Mouse (Mus musculus) heart, embryonic 14.5 days (tissue): ENCODE data around the gene Rims1. TPM values are rescaled to one million over a fixed set of nuclear protein-coding genes. Genes with fewer than 3 reads are reported as not detected.

Experiments
- ATAC-seq: fragments of 200-750 bp; cut with Nextera tagmentation; 2 replicates; pipeline ENCODE4 v1.8.0; 2017; ENCODE audit warnings: low read depth, moderate TSS enrichment; ENCODE audit not compliant: insufficient number of reproducible peaks, insufficient read depth, low FRiP score
- H3K27ac ChIP-seq, 2 experiments: fragments of 200-500 bp in 1 of 2; fragments of 300-500 bp in 1 of 2; sonication (generic) in 1 of 2; replicated peaks in 1 of 2; 2 replicates each; pipeline ENCODE4 v1.5.1; 2012 to 2014; ENCODE audit warnings: low read depth in 2 of 2, low read length in 2 of 2, control low read depth in 1 of 2, mild to moderate bottlenecking in 1 of 2, mixed read lengths in 1 of 2; ENCODE audit not compliant: control insufficient read depth in 1 of 2, insufficient read depth in 1 of 2
- H3K27me3 ChIP-seq: fragments of 300-500 bp; sonication (generic); 2 replicates; pipeline ENCODE4 v1.6.1; 2014; ENCODE audit warnings: mild to moderate bottlenecking, low read length, control low read depth; ENCODE audit not compliant: control insufficient read depth, insufficient read depth
- H3K36me3 ChIP-seq: fragments of 300-500 bp; sonication (generic); 2 replicates; pipeline ENCODE4 v1.6.1; 2014; ENCODE audit warnings: mild to moderate bottlenecking, control low read depth, low read length, mixed read lengths; ENCODE audit not compliant: control insufficient read depth, insufficient read depth
- H3K4me1 ChIP-seq, 2 experiments: fragments of 200-500 bp in 1 of 2; fragments of 300-500 bp in 1 of 2; sonication (generic) in 1 of 2; 2 replicates each; pipeline ENCODE4 v1.6.1; 2012 to 2014; ENCODE audit warnings: low read length in 2 of 2, control low read depth in 1 of 2, mixed read lengths in 1 of 2; ENCODE audit not compliant: control insufficient read depth in 2 of 2, insufficient read depth in 2 of 2
- H3K4me2 ChIP-seq: fragments of 300-500 bp; sonication (generic); 2 replicates; pipeline ENCODE4 v1.6.1; 2014; ENCODE audit warnings: mild to moderate bottlenecking, low read length
- H3K4me3 ChIP-seq, 2 experiments: fragments of 200-500 bp in 1 of 2; fragments of 300-500 bp in 1 of 2; sonication (generic) in 1 of 2; 2 replicates each; pipeline ENCODE4 v1.5.1; 2012 to 2014; ENCODE audit warnings: low read length in 2 of 2, mild to moderate bottlenecking in 2 of 2, control low read depth in 1 of 2, low read depth in 1 of 2, moderate library complexity in 1 of 2; ENCODE audit not compliant: control insufficient read depth in 1 of 2, insufficient read depth in 1 of 2
- H3K9ac ChIP-seq: fragments of 300-500 bp; sonication (generic); 2 replicates; pipeline ENCODE4 v1.6.1; 2014; ENCODE audit warnings: mild to moderate bottlenecking, low read length
- H3K9me3 ChIP-seq: fragments of 300-500 bp; sonication (generic); 2 replicates; pipeline ENCODE4 v1.6.1; 2016; ENCODE audit warnings: low read length, control low read depth; ENCODE audit not compliant: control insufficient read depth
- WGBS: fragments of 180-500 bp; shearing (Covaris S2); extraction: QIAGEN DNeasy Blood & Tissue Kit; methylation state at CpG from one replicate; pipeline ENCODE4 v1.1.7; 2014; 5-methylcytosine and 5-hydroxymethylcytosine counted together
- polyA plus RNA-seq: library from polyadenylated mRNA; unstranded; fragments of >200 nt; fragmentation: Nextera tagmentation; extraction: Ambion mirVana; gene quantifications from 2 replicates; pipeline ENCODE4 v1.2.1, GENCODE M21; 2014

Gene Rims1
- polyA plus RNA-seq, 1 experiment from 2014 or later = 2.2 TPM

DNA sequence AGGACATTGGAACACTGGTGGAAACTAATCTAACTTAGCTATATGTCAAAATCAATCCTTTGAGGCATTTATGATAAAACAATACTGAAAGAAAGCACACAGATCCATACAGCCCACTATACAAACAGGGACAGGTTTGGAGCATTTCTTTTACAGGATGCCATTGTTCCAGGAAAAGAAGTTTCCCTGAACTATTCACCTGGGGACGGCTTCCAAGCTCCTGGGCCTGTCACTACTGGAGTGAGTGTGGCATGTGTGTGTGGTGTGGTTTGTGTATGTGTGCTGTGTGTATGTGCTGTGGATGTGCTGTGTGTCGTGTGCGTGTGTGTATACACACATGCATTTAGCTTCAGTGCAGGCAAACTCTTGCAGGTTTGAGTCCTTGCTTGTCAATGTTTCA lies 338.8 kb downstream of the Rims1 start:
- Histone ChIP-seq H3K27ac (no peak overlapping the region), H3K27me3 (no peaks in the 10 kb centered on the region), H3K9ac (no peak overlapping the region), H3K36me3 (no peaks in the 10 kb centered on the region), H3K4me2 (no peak overlapping the region), H3K4me1 (no peaks in the 10 kb centered on the region), H3K9me3 (no peaks in the 10 kb centered on the region), H3K4me3 (no peak overlapping the region)
- no peak for ATAC-seq
- 78% methylated on average over 3 of the region's 3 CpGs for WGBS

DNA sequence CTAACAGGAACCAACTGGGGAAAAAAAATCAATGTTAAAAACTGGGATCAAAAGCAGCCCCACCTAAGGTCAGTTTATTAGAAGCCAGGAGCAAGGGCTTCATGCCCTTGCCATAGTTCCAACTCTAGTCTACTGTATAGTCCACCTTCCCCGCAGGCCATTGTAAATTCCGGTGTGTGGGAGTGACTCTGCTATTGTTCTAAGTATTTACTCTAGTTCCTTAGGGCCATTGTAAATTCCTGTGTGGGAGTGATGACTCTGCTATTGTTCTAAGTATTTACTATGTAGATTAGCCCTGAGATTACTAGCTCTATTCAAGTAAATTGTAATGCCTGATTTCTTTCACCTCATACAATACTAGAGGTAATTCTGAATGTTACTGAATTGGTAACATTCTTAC lies 339.2 kb downstream of the Rims1 start:
- no peak overlapping the region for H3K4me3 ChIP-seq
- H3K27ac ChIP-seq = no peak overlapping the region
- H3K27me3 ChIP-seq = no peaks in the 10 kb centered on the region
- H3K36me3 ChIP-seq = no peaks in the 10 kb centered on the region
- WGBS = 62% methylated on average over 2 of the region's 2 CpGs
- H3K4me1 ChIP-seq = no peaks in the 10 kb centered on the region
- H3K4me2 ChIP-seq = no peak overlapping the region
- no peak overlapping the region for H3K9ac ChIP-seq
- H3K9me3 ChIP-seq = no peaks in the 10 kb centered on the region
- no peak for ATAC-seq

- no peaks in the 10 kb centered on the region for H3K27me3 ChIP-seq
- no peak for ATAC-seq
- 84% methylated on average over 2 of the region's 2 CpGs for whole genome bisulfite sequencing
These were observed 381.8 kb downstream of the Rims1 start for GRCm38 (mm10) chr1:22424020-22424419.

GRCm38 (mm10) chr1:22422102-22422501 lies 383.7 kb downstream of the Rims1 start:
- H3K4me1 ChIP-seq = no peaks in the 10 kb centered on the region
- H3K4me3 ChIP-seq = no peak overlapping the region
- no peak overlapping the region for H3K9ac ChIP-seq
- H3K4me2 ChIP-seq = no peak overlapping the region
- WGBS = 51% methylated on average over 5 of the region's 5 CpGs
- H3K36me3 ChIP-seq = no peaks in the 10 kb centered on the region
- H3K9me3 ChIP-seq = no peaks in the 10 kb centered on the region
- no peak overlapping the region for H3K27ac ChIP-seq
- ATAC-seq = no peak
- H3K27me3 ChIP-seq = no peaks in the 10 kb centered on the region

More at GRCm38 (mm10) chr1:22424020-22424419, 381.8 kb downstream of the Rims1 start:
- no peaks in the 10 kb centered on the region for H3K36me3 ChIP-seq
- H3K4me1 ChIP-seq = no peaks in the 10 kb centered on the region
- no peak overlapping the region for H3K4me3 ChIP-seq
- H3K27ac ChIP-seq = no peak overlapping the region
- H3K9ac ChIP-seq = no peak overlapping the region
- no peaks in the 10 kb centered on the region for H3K9me3 ChIP-seq
- no peak overlapping the region for H3K4me2 ChIP-seq

DNA sequence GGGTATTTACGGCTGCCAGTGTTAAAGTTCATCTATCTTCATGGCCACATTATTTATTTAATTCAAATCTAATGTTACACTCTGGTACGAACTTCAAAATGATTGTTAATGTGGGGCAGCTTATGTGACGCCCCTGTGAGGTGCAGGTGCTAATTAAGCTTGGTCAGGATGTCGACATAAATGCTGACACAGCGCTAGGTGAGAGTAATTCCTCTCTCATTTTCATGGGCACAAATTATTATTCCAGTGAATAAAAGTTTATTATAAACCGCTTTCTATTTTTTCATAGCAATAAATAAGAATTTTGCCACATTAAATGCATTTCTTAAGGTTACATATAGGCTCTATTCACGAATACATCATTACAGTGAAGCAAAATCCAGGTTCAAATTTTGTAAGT lies 395.6 kb downstream of the Rims1 start:
- H3K27ac ChIP-seq = no peak overlapping the region
- no peak overlapping the region for H3K4me3 ChIP-seq
- H3K27me3 ChIP-seq = no peaks in the 10 kb centered on the region
- no peaks in the 10 kb centered on the region for H3K36me3 ChIP-seq
- ATAC-seq = no peak
- H3K4me2 ChIP-seq = no peak overlapping the region
- no peaks in the 10 kb centered on the region for H3K9me3 ChIP-seq
- no peaks in the 10 kb centered on the region for H3K4me1 ChIP-seq
- whole genome bisulfite sequencing = 85% methylated on average over 7 of the region's 7 CpGs
- no peak overlapping the region for H3K9ac ChIP-seq

DNA sequence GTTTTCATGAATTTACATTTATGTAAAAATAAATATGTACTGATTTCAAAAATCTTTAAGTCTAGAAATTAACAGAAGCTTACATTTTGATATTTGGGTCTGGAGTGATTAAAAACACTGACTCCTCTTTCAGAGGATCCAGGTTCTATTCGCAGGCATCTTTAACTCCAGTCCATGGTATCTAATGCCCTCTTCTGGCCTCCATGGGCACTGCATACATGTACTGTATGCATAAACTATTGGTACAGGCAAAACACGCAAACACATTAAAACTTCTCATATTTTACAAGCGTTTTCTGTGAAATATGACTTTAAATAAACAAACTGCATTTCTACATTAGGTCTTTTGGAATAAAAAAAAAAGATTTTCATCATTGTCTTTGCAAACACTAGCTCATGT lies 419.4 kb downstream of the Rims1 start:
- 63% methylated on average over 3 of the region's 3 CpGs for WGBS
- no peak for ATAC-seq
- H3K27me3 ChIP-seq = no peaks in the 10 kb centered on the region

GRCm38 (mm10) chr1:22377652-22378051 lies 428.1 kb downstream of the Rims1 start:
- Histone ChIP-seq H3K27ac (no peak overlapping the region), H3K9me3 (no peaks in the 10 kb centered on the region), H3K4me2 (no peak overlapping the region), H3K4me1 (no peaks in the 10 kb centered on the region), H3K36me3 (no peaks in the 10 kb centered on the region), H3K9ac (no peak overlapping the region), H3K4me3 (no peak overlapping the region), H3K27me3 (no peaks in the 10 kb centered on the region)
- no peak for ATAC-seq
- 69% methylated on average over 5 of the region's 5 CpGs for WGBS

More for the DNA sequence above, 419.4 kb downstream of the Rims1 start:
- no peaks in the 10 kb centered on the region for H3K4me1 ChIP-seq
- no peak overlapping the region for H3K27ac ChIP-seq
- no peaks in the 10 kb centered on the region for H3K9me3 ChIP-seq
- H3K4me2 ChIP-seq = no peak overlapping the region
- H3K4me3 ChIP-seq = no peak overlapping the region
- no peak overlapping the region for H3K9ac ChIP-seq
- no peaks in the 10 kb centered on the region for H3K36me3 ChIP-seq

GRCm38 (mm10) chr1:22377062-22377461 lies 428.7 kb downstream of the Rims1 start:
- H3K4me3 ChIP-seq = no peak overlapping the region
- no peaks in the 10 kb centered on the region for H3K27me3 ChIP-seq
- no peaks in the 10 kb centered on the region for H3K4me1 ChIP-seq
- WGBS = 54% methylated on average over 6 of the region's 6 CpGs
- no peak overlapping the region for H3K27ac ChIP-seq
- H3K9ac ChIP-seq = no peak overlapping the region
- ATAC-seq = no peak
- no peaks in the 10 kb centered on the region for H3K36me3 ChIP-seq
- no peaks in the 10 kb centered on the region for H3K9me3 ChIP-seq
- H3K4me2 ChIP-seq = no peak overlapping the region
